Mouse (Mus musculus): ENCODE measurements around the gene Pafah1b2. TPM values are rescaled to one million over a fixed set of nuclear protein-coding genes. Genes with fewer than 3 reads are reported as not detected.

Pafah1b2 gene
- polyA plus RNA-seq, 2 experiments from 2014 or later, result 59.9 to 63.9 TPM

- no peak for ATAC-seq
These were observed 31.9 kb downstream of the Pafah1b2 start for GRCm38 (mm10) chr9:45980611-45981010.

GRCm38 (mm10) chr9:45979778-45980177, 32.7 kb downstream of the Pafah1b2 start:
- ATAC-seq, result no peak

- no peak for ATAC-seq
These were observed 35.6 kb downstream of the Pafah1b2 start for GRCm38 (mm10) chr9:45976884-45977283.

GRCm38 (mm10) chr9:45963577-45963976, 48.9 kb downstream of the Pafah1b2 start:
- ATAC-seq, result no peak

GRCm38 (mm10) chr9:45961855-45962254, 50.6 kb downstream of the Pafah1b2 start:
- ATAC-seq, result no peak

GRCm38 (mm10) chr9:45959661-45960060, 52.8 kb downstream of the Pafah1b2 start:
- ATAC-seq, result no peak

- no peak for ATAC-seq
These were observed 53.6 kb downstream of the Pafah1b2 start for GRCm38 (mm10) chr9:45958851-45959250.

- no peak for ATAC-seq
These were observed 54.3 kb downstream of the Pafah1b2 start for GRCm38 (mm10) chr9:45958023-45958670.

- peak; percentile 91 for ATAC-seq
These were observed 57.2 kb downstream of the Pafah1b2 start, which contains the start of gene Sidt2 for GRCm38 (mm10) chr9:45955107-45955963. TSS of gene Sidt2 (minus strand) at chr9:45955258.

GRCm38 (mm10) chr9:45954294-45955106, 58.0 kb downstream of the Pafah1b2 start:
- peak; percentile 15 for ATAC-seq

- ATAC-seq, result peak; percentile 11
These were observed 58.8 kb downstream of the Pafah1b2 start for GRCm38 (mm10) chr9:45953511-45954293.

GRCm38 (mm10) chr9:45952890-45953289, 59.6 kb downstream of the Pafah1b2 start:
- ATAC-seq, result no peak

GRCm38 (mm10) chr9:45952057-45952456, 60.4 kb downstream of the Pafah1b2 start:
- no peak for ATAC-seq

GRCm38 (mm10) chr9:45946872-45947183, 65.7 kb downstream of the Pafah1b2 start:
- no peak for ATAC-seq

- ATAC-seq, result no peak
These were observed 66.2 kb downstream of the Pafah1b2 start for GRCm38 (mm10) chr9:45946182-45946871.

GRCm38 (mm10) chr9:45945721-45946120, 66.8 kb downstream of the Pafah1b2 start:
- no peak for ATAC-seq

GRCm38 (mm10) chr9:45944506-45945400, 67.7 kb downstream of the Pafah1b2 start:
- peak; percentile 97 for ATAC-seq

GRCm38 (mm10) chr9:45943628-45944505, 68.6 kb downstream of the Pafah1b2 start:
- no peak for ATAC-seq

- no peak for ATAC-seq
These were observed 69.6 kb downstream of the Pafah1b2 start for GRCm38 (mm10) chr9:45942916-45943315.

GRCm38 (mm10) chr9:45942464-45942863, 70.0 kb downstream of the Pafah1b2 start:
- ATAC-seq, result no peak
